Mouse (Mus musculus): ENCODE data around the gene Cutc.

- TF ChIP-seq ZNF384 (IDR thresholded peaks at IDR 0.05; ENCODE audit: low read depth, low read length) (no peak), CHD2 (IDR thresholded peaks at IDR 0.05; ENCODE audit: low read depth, low read length) (no peak), HCFC1 (IDR thresholded peaks at IDR 0.05; ENCODE audit: borderline replicate concordance, insufficient read depth, low read length) (no peak)
Observed at GRCm38 (mm10) chr19:43767549-43768322, 14.9 kb downstream of the Cutc start.

Data from ES-E14 (cell line).